Mouse (Mus musculus): Measurements from ENCODE around the gene Prep. TPM values are rescaled to one million over a fixed set of nuclear protein-coding genes. Genes with fewer than 3 reads are reported as not detected.
A peak's percentile ranks its signal among the peaks of the same experiment; 100 is the strongest.

The Prep gene
- polyA plus RNA-seq, 1 experiment from 2014 or later = 26.4 TPM

- WGBS = 92% methylated on average over 6 of the region's 6 CpGs
- no peak overlapping the region for H3K27ac ChIP-seq (replicated peaks)
- no peaks in the 10 kb centered on the region for H3K36me3 ChIP-seq
- no peaks in the 10 kb centered on the region for H3K27me3 ChIP-seq
- H3K9ac ChIP-seq = no peak overlapping the region
- H3K9me3 ChIP-seq = no peaks in the 10 kb centered on the region
- no peak overlapping the region for H3K4me3 ChIP-seq
- no peaks in the 10 kb centered on the region for H3K4me1 ChIP-seq (replicated peaks)
- no peak for ATAC-seq (ENCODE audit: low read depth)
- H3K4me2 ChIP-seq = no peak overlapping the region
These were observed 8.6 kb upstream of the Prep start for GRCm38 (mm10) chr10:45058361-45058760.

- no peaks in the 10 kb centered on the region for H3K27me3 ChIP-seq
- no peak for ATAC-seq (ENCODE audit: low read depth)
- H3K4me3 ChIP-seq = no peak overlapping the region
- no peak overlapping the region for H3K4me2 ChIP-seq
- H3K9ac ChIP-seq = no peak overlapping the region
- H3K9me3 ChIP-seq = no peaks in the 10 kb centered on the region
- 81% methylated on average over 1 of the region's 1 CpGs for WGBS
- H3K4me1 ChIP-seq (replicated peaks) = peaks cover under 1% of the 10 kb centered on the region
- H3K36me3 ChIP-seq = no peaks in the 10 kb centered on the region
- H3K27ac ChIP-seq (replicated peaks) = no peak overlapping the region
These were observed 6.2 kb upstream of the Prep start for GRCm38 (mm10) chr10:45060841-45061240.

- no peak; the same call in 1 of the 2 replicates for ATAC-seq (ENCODE audit: low read depth)
- H3K4me2 ChIP-seq = peak overlapping the region; percentile 75
- H3K4me1 ChIP-seq (replicated peaks) = peaks cover 42% of the 10 kb centered on the region
- H3K27ac ChIP-seq (replicated peaks) = peak overlapping the region; percentile 87
- 17% methylated on average over 12 of the region's 12 CpGs for WGBS
- peak overlapping the region; percentile 97 for H3K4me3 ChIP-seq
- no peaks in the 10 kb centered on the region for H3K9me3 ChIP-seq
- peak overlapping the region; percentile 95 for H3K9ac ChIP-seq
- no peaks in the 10 kb centered on the region for H3K27me3 ChIP-seq
- no peaks in the 10 kb centered on the region for H3K36me3 ChIP-seq
These were observed 672 bp upstream of the Prep start for GRCm38 (mm10) chr10:45066131-45066930.

GRCm38 (mm10) chr10:45067436-45067925, 478 bp downstream of the Prep start:
- 0% methylated on average over 28 of the region's 28 CpGs for WGBS
- Histone ChIP-seq H3K27ac (replicated peaks) (peak overlapping the region; percentile 87), H3K4me3 (peak overlapping the region; percentile 97), H3K4me1 (replicated peaks) (peaks cover 42% of the 10 kb centered on the region), H3K9me3 (no peaks in the 10 kb centered on the region), H3K9ac (peak overlapping the region; percentile 95), H3K27me3 (no peaks in the 10 kb centered on the region), H3K4me2 (peak overlapping the region; percentile 75), H3K36me3 (peaks cover 6% of the 10 kb centered on the region; the same call in 1 of the 2 replicates)
- ATAC-seq (ENCODE audit: low read depth) = peak; percentile 70

GRCm38 (mm10) chr10:45069557-45069956, 2.6 kb downstream of the Prep start:
- H3K4me2 ChIP-seq = no peak overlapping the region
- H3K36me3 ChIP-seq = peaks cover 25% of the 10 kb centered on the region
- no peak overlapping the region for H3K27ac ChIP-seq (replicated peaks)
- H3K4me1 ChIP-seq (replicated peaks) = peaks cover 47% of the 10 kb centered on the region
- ATAC-seq (ENCODE audit: low read depth) = no peak
- no peak overlapping the region for H3K4me3 ChIP-seq
- WGBS = 84% methylated on average over 6 of the region's 6 CpGs
- no peaks in the 10 kb centered on the region for H3K9me3 ChIP-seq
- H3K9ac ChIP-seq = no peak overlapping the region
- no peaks in the 10 kb centered on the region for H3K27me3 ChIP-seq

- WGBS = 92% methylated on average over 5 of the region's 5 CpGs
These were observed 3.4 kb downstream of the Prep start for GRCm38 (mm10) chr10:45070362-45070761.

GRCm38 (mm10) chr10:45070929-45071813, 4.2 kb downstream of the Prep start:
- 81% methylated on average over 13 of the region's 13 CpGs for WGBS
- no peaks in the 10 kb centered on the region for H3K9me3 ChIP-seq

More at GRCm38 (mm10) chr10:45070362-45070761, 3.4 kb downstream of the Prep start:
- Histone ChIP-seq H3K9ac (no peak overlapping the region), H3K4me3 (no peak overlapping the region), H3K27ac (replicated peaks) (no peak overlapping the region), H3K4me1 (replicated peaks) (peaks cover 49% of the 10 kb centered on the region), H3K36me3 (peaks cover 28% of the 10 kb centered on the region), H3K9me3 (no peaks in the 10 kb centered on the region), H3K27me3 (no peaks in the 10 kb centered on the region), H3K4me2 (no peak overlapping the region)
- no peak for ATAC-seq (ENCODE audit: low read depth)

GRCm38 (mm10) chr10:45072339-45072738, 5.3 kb downstream of the Prep start:
- H3K4me3 ChIP-seq = no peak overlapping the region
- H3K27ac ChIP-seq (replicated peaks) = no peak overlapping the region
- H3K9me3 ChIP-seq = no peaks in the 10 kb centered on the region
- H3K4me1 ChIP-seq (replicated peaks) = peaks cover 58% of the 10 kb centered on the region
- H3K27me3 ChIP-seq = no peaks in the 10 kb centered on the region
- H3K4me2 ChIP-seq = no peak overlapping the region
- H3K9ac ChIP-seq = no peak overlapping the region
- WGBS = 92% methylated on average over 4 of the region's 4 CpGs
- no peak for ATAC-seq (ENCODE audit: low read depth)
- H3K36me3 ChIP-seq = peaks cover 28% of the 10 kb centered on the region

More at GRCm38 (mm10) chr10:45070929-45071813, 4.2 kb downstream of the Prep start:
- ATAC-seq (ENCODE audit: low read depth) = no peak
- no peak overlapping the region for H3K4me3 ChIP-seq
- no peaks in the 10 kb centered on the region for H3K27me3 ChIP-seq
- no peak overlapping the region for H3K27ac ChIP-seq (replicated peaks)
- no peak overlapping the region for H3K9ac ChIP-seq
- no peak overlapping the region for H3K4me2 ChIP-seq
- H3K4me1 ChIP-seq (replicated peaks) = peaks cover 54% of the 10 kb centered on the region
- peaks cover 28% of the 10 kb centered on the region for H3K36me3 ChIP-seq

GRCm38 (mm10) chr10:45074543-45074942, 7.5 kb downstream of the Prep start:
- Histone ChIP-seq H3K9ac (no peak overlapping the region), H3K27me3 (no peaks in the 10 kb centered on the region), H3K4me3 (no peak overlapping the region), H3K27ac (replicated peaks) (no peak overlapping the region), H3K9me3 (no peaks in the 10 kb centered on the region), H3K4me2 (no peak overlapping the region), H3K4me1 (replicated peaks) (peaks cover 37% of the 10 kb centered on the region), H3K36me3 (peaks cover 32% of the 10 kb centered on the region)
- 68% methylated on average over 6 of the region's 6 CpGs for WGBS
- ATAC-seq (ENCODE audit: low read depth) = no peak

GRCm38 (mm10) chr10:45075491-45076051, 8.6 kb downstream of the Prep start:
- H3K9ac ChIP-seq = 0 out of 2 replicates have a peak overlapping the region, but pooled peaks have one; percentile 38
- no peak overlapping the region for H3K27ac ChIP-seq (replicated peaks)
- no peaks in the 10 kb centered on the region for H3K27me3 ChIP-seq
- H3K9me3 ChIP-seq = no peaks in the 10 kb centered on the region
- WGBS = 70% methylated on average over 5 of the region's 5 CpGs
- no peak overlapping the region for H3K4me2 ChIP-seq
- peaks cover 29% of the 10 kb centered on the region for H3K4me1 ChIP-seq (replicated peaks)
- H3K4me3 ChIP-seq = no peak overlapping the region
- H3K36me3 ChIP-seq = peaks cover 32% of the 10 kb centered on the region
- ATAC-seq (ENCODE audit: low read depth) = no peak

- H3K36me3 ChIP-seq = peaks cover 32% of the 10 kb centered on the region
- H3K27ac ChIP-seq (replicated peaks) = no peak overlapping the region
- H3K4me1 ChIP-seq (replicated peaks) = peaks cover 24% of the 10 kb centered on the region
- 85% methylated on average over 10 of the region's 10 CpGs for WGBS
- H3K9me3 ChIP-seq = no peaks in the 10 kb centered on the region
- H3K27me3 ChIP-seq = no peaks in the 10 kb centered on the region
- no peak for ATAC-seq (ENCODE audit: low read depth)
- H3K4me2 ChIP-seq = no peak overlapping the region
- H3K4me3 ChIP-seq = no peak overlapping the region
- no peak overlapping the region for H3K9ac ChIP-seq
These were observed 9.6 kb downstream of the Prep start for GRCm38 (mm10) chr10:45076585-45076984.
